Mouse (Mus musculus) embryo, embryonic 11 days (tissue): ENCODE measurements at regions not wholly inside any gene's neighbourhood (a gene's known extent, or its start where the extent isn't known, plus 50 kb on each side); places are given as distances from the start of the nearest gene placed in this dataset.

Experiments used
- DNase-seq: peaks from one replicate; pipeline ENCODE4 v3.0.0-alpha.2; 2015

GRCm38 (mm10) chr2:50373626-50374025 lies 77.0 kb upstream of the Mmadhc start:
- DNase-seq: no peak

DNA sequence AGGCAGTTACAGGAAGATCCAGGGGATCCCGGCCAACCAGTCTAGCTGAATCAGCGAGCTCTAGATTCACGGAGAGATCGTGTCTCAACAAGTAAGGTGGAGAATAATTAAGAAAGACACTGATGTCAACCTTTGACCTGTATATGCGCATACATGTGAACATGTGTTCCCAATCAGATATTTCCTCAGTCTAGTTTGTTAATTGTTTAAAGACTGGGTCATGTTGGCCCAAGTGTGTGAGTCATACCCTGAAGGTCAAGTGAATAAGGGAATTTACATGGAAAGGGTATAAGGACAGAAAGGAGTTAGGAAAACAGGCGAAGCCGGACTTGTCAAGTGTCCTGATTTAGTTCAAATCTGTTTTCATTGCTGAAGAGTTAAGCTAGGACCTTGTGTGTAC lies 76.4 kb upstream of the Mmadhc start:
- DNase-seq: no peak

GRCm38 (mm10) chr2:50368831-50369230 lies 72.2 kb upstream of the Mmadhc start:
- no peak for DNase-seq

- DNase-seq: no peak
These were observed 71.8 kb upstream of the Mmadhc start for GRCm38 (mm10) chr2:50368351-50368750.

- no peak for DNase-seq
These were observed 68.6 kb upstream of the Mmadhc start for GRCm38 (mm10) chr2:50365221-50365620.

DNA sequence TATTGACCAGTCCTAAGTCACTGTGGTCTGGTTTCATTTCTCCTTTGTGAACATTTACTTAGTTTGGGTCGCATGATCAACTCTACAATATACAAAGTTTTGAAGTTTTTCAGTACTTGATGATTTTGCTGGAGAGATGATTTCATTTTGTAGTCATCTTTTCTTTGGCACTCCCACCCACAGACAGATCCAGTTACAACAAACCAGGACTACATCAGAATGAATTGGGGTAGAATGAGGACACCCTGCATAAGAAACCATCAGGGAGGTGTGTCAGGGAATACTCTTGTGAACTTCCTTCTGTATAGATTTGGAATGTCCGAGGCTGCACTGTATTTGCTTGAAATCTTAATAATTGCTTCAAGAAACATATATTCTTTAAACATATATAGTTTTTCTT lies 59.5 kb upstream of the Mmadhc start:
- DNase-seq: no peak

- DNase-seq: peak; percentile 78
These were observed 51.1 kb upstream of the Mmadhc start for GRCm38 (mm10) chr2:50347486-50348265.
